Mouse (Mus musculus) adrenal gland, adult 18-20 months (tissue): ENCODE data around the gene Bpifb4. TPM values are rescaled to one million over a fixed set of nuclear protein-coding genes. Genes with fewer than 3 reads are reported as not detected.

Experiments used
- DNase-seq, 2 experiments: peaks; one replicate each; pipeline ENCODE4 v3.0.0; 2021 to 2022; ENCODE audit warnings: low spot score in 2 of 2
- total RNA-seq, 2 experiments: library from RNA; stranded (reverse); gene quantifications; 1 replicate in 1 of 2; 2 replicates in 1 of 2; pipeline ENCODE4 v1.2.3; 2021

The Bpifb4 gene
- total RNA-seq, 2 experiments from 2014 or later, result not detected

DNA sequence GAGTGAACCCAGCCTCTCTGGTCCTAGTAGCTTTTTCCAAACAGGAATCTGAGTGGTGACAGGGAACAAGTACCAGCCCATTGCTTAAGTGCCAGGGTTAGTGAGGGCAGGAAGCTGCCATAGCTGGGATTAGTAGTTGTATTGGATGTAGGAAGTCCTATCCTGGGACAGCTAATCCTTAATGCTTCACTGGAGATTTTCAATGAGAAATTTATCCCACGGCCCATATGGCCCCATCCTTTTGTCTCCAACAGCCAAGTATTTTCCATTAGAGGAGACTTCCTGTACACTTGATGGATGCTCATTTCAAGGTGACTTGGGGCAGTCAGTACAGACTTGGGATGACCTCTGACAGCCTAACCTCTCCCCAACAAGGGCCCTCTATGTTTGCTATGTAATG lies 66.4 kb downstream of the Bpifb4 start:
- no peak for DNase-seq

DNA sequence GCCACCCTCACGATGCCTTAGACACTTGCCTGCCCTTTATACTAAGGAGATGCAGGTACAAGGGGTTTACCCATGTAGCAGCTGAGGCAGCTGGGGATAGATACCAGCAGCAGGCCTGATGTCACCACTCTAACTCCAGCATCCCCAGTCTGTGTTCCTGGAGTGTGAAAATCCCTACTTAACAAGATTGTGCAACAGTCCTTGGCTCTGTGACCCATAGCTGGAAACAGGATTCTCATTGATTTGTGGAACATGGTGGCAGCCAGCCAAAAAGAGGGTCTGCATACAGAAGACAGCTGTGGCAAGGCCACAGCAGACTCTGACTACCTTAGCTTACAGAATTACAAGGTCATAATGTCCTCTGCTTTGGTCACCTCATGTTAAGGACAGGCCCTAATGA lies 67.1 kb downstream of the Bpifb4 start:
- DNase-seq, result no peak

DNA sequence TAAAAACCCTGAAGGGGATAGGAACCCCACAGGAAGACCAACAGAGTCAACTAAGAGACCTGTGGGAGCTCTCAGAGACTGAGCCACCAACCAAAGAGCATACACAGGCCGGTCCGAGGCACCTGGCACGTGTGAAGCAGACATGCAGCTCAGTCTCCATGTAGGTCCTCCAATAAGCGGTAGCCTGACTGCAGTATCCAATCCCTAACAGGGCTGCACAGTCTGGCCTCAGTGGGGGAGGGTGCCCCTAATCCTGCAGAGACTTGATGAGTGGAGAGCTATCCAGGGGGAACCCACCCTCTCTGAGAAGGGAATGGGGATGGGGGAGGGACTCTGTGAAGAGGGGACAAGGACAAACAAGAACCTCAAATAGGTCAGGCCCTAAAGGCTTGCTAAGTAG lies 67.7 kb downstream of the Bpifb4 start:
- DNase-seq, result no peak

DNA sequence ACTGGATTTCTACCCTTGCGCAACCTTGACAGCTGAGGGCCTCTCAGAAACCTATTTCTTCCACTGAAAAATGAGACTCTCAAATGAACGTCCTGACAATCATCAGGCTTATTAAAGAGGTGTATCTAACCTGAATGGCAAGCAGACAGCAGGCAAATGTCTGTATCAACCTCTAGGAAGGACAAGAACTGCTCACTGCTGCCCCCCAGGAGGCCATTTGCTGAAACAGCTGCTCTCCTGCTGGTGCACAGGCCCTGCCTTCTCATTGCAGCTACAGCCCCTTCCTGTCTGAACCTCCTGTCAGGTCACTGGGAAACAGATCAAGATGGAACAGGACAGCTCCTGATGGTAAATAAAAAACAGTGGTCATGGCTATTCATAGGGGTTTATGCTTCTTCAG lies 68.3 kb downstream of the Bpifb4 start:
- DNase-seq, result no peak

DNA sequence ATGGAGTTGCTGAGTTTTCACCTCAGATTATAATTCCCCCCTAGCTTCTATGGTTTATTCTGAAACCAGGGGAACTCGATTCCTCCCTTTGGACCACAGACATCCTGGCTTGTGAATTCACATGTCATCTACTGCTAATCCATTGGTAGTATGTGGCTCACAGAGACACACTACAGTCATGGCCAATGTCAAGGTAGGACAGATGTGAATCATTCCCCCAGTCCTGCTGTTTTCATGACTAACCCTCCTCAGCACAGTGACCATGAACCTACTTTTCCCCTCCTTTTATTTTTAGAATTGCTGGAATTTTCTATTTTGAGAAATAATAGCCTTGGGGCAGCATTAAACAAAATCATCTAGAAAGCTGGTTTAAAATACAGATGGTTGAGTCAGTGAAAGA lies 69.4 kb downstream of the Bpifb4 start:
- no peak for DNase-seq

DNA sequence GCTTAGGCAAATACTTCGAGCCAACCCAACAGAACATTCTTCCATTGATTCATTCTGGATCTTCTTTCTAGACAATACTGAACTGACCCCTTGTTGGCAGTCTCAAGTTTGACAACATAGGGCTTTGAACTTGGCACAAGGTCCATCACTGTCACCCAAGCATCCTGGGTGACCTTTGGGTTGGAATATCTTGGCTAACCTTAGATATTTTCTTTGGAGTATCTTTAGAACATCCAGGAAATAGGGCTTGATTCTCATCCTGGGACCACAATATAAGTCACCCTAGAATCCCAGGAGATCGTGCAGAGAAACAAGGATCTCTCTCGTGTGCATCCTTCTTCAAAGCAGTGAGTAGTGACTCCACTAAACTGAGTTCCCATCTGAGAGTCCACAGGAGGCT lies 70.0 kb downstream of the Bpifb4 start, which contains the start of gene Bpifa2:
Gene Bpifa2 (plus strand): TSS at position 301 of the 400 bp plus-strand sequence.
- no peak for DNase-seq

Other genes with a start within 250 kb of the Bpifb4 start
- not detected for gene Dnmt3c, start 241.6 kb upstream of the Bpifb4 start, total RNA-seq
- gene Mapre1, start 196.9 kb upstream of the Bpifb4 start, total RNA-seq, result 10 to 100 TPM; 92.5 to 98.8 TPM
- gene Efcab8, start 158.3 kb upstream of the Bpifb4 start, total RNA-seq, result under 1 TPM; 0.20 to 0.26 TPM
- not detected for gene Sun5, start 67.1 kb upstream of the Bpifb4 start, total RNA-seq
- under 1 TPM in 1 of 2 experiments, not detected in 1; 0.17 TPM for gene Bpifb2, start 63.2 kb upstream of the Bpifb4 start, total RNA-seq
- gene Bpifb6, start 37.8 kb upstream of the Bpifb4 start, total RNA-seq, result 1 to 10 TPM in 1 of 2 experiments, not detected in 1; 8.5 TPM
- gene Bpifb3, start 20.0 kb upstream of the Bpifb4 start, total RNA-seq, result not detected
- gene Bpifa6, start 36.7 kb downstream of the Bpifb4 start, total RNA-seq, result not detected
- not detected for gene Bpifa2, start 70.1 kb downstream of the Bpifb4 start, total RNA-seq
- gene Bpifa3, start 192.1 kb downstream of the Bpifb4 start, total RNA-seq, result not detected
- under 1 TPM in 1 of 2 experiments, not detected in 1; 0.35 TPM for gene Bpifa1, start 204.7 kb downstream of the Bpifb4 start, total RNA-seq
- gene Bpifa5, start 224.4 kb downstream of the Bpifb4 start, total RNA-seq, result not detected